Mouse (Mus musculus): ENCODE data around the gene Galnt10. TPM values are rescaled to one million over a fixed set of nuclear protein-coding genes. Genes with fewer than 3 reads are reported as not detected.
A peak's percentile ranks its signal among the peaks of the same experiment; 100 is the strongest.

The Galnt10 gene
- polyA plus RNA-seq, 1 experiment from 2014 or later: 18.4 TPM

DNA sequence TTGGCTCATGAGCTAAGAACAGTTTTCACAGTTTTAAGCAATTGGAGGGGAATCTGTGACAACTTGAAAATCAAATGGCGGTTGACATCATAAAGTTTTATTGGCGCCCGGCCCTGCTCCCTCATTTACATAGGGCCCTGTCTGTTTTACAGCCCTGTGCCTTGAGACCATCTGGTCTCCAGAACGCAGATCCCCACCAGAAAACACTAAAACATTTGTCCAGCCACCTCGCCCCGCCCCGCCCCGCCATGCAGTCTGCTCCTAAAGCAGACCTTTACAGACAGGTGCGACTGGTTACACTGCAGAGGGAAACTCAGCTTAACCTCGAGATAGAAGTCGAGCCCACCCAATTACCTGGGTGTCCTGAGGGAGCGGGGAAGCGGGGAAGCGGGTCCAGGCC, 134.6 kb downstream of the Galnt10 start:
- H3K27ac ChIP-seq: no peak overlapping the region
- no peaks in the 10 kb centered on the region for H3K27me3 ChIP-seq (ENCODE audit: insufficient read depth, low read length)
- DNase-seq (ENCODE audit: low spot score): no peak
- no peak overlapping the region for H3K9ac ChIP-seq (ENCODE audit: low read depth, low read length)
- H3K4me2 ChIP-seq (ENCODE audit: low read length): no peak overlapping the region
- TF ChIP-seq CTCF (IDR thresholded peaks at IDR 0.05; ENCODE audit: low read depth): no peak
- H3K4me1 ChIP-seq (replicated peaks; ENCODE audit: insufficient read depth, low read length): no peaks in the 10 kb centered on the region
- no peak for ATAC-seq (replicated peaks; ENCODE audit: low FRiP score, low read depth)
- H3K36me3 ChIP-seq (ENCODE audit: insufficient read depth, low read length): peaks cover 3% of the 10 kb centered on the region; the same call in 1 of the 2 replicates
- no peaks in the 10 kb centered on the region for H3K9me3 ChIP-seq (replicated peaks; ENCODE audit: low read length)
- H3K4me3 ChIP-seq (replicated peaks; ENCODE audit: low read depth, low read length): no peak overlapping the region
- WGBS: 56% methylated on average over 14 of the region's 14 CpGs

GRCm38 (mm10) chr11:57786616-57787418, 141.6 kb downstream of the Galnt10 start:
- TF ChIP-seq CTCF (IDR thresholded peaks at IDR 0.05; ENCODE audit: low read depth): peak; percentile 50; the same call in 1 of the 2 replicates
- no peak overlapping the region for H3K9ac ChIP-seq (ENCODE audit: low read depth, low read length)
- no peaks in the 10 kb centered on the region; the same call in 1 of the 2 replicates for H3K4me1 ChIP-seq (replicated peaks; ENCODE audit: insufficient read depth, low read length)
- WGBS: 32% methylated on average over 18 of the region's 18 CpGs
- ATAC-seq (replicated peaks; ENCODE audit: low FRiP score, low read depth) (peak; percentile 63; the same call in 1 of the 2 replicates), DNase-seq (ENCODE audit: low spot score) (peak; percentile 67)
- H3K27ac ChIP-seq: peak overlapping the region; percentile 48; the same call in 1 of the 2 replicates
- H3K4me2 ChIP-seq (ENCODE audit: low read length): no peak overlapping the region
- no peaks in the 10 kb centered on the region for H3K27me3 ChIP-seq (ENCODE audit: insufficient read depth, low read length)
- H3K4me3 ChIP-seq (replicated peaks; ENCODE audit: low read depth, low read length): no peak overlapping the region
- no peaks in the 10 kb centered on the region for H3K36me3 ChIP-seq (ENCODE audit: insufficient read depth, low read length)
- H3K9me3 ChIP-seq (replicated peaks; ENCODE audit: low read length): no peaks in the 10 kb centered on the region

DNA sequence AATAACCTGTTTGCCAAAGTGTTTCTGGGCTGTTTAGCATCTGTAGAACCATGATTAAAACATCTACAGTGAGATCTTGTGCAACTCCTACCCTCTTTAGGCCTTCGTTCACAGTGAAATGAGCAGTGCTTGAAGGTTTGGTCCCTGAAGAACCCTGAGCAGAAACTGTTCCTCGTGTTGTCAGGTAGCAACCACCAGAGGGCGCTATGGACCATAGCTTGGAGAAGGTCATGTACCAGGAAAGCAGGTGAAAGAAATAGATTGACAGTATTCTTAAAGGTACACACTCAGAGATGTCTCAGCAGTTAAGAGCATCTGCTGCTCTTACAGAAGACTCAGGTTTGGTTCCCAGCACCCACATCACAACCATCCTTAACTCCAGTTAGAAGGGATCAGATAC, 142.7 kb downstream of the Galnt10 start:
- no peaks in the 10 kb centered on the region; the same call in 1 of the 2 replicates for H3K4me1 ChIP-seq (replicated peaks; ENCODE audit: insufficient read depth, low read length)
- H3K4me2 ChIP-seq (ENCODE audit: low read length): no peak overlapping the region
- 45% methylated on average over 3 of the region's 3 CpGs for WGBS
- ATAC-seq (replicated peaks; ENCODE audit: low FRiP score, low read depth): no peak
- no peak overlapping the region for H3K27ac ChIP-seq
- no peaks in the 10 kb centered on the region for H3K9me3 ChIP-seq (replicated peaks; ENCODE audit: low read length)
- peak; percentile 67 for TF ChIP-seq CTCF (IDR thresholded peaks at IDR 0.05; ENCODE audit: low read depth)
- no peak overlapping the region for H3K9ac ChIP-seq (ENCODE audit: low read depth, low read length)
- peak; percentile 36 for DNase-seq (ENCODE audit: low spot score)
- no peaks in the 10 kb centered on the region for H3K36me3 ChIP-seq (ENCODE audit: insufficient read depth, low read length)
- no peaks in the 10 kb centered on the region for H3K27me3 ChIP-seq (ENCODE audit: insufficient read depth, low read length)
- no peak overlapping the region for H3K4me3 ChIP-seq (replicated peaks; ENCODE audit: low read depth, low read length)

DNA sequence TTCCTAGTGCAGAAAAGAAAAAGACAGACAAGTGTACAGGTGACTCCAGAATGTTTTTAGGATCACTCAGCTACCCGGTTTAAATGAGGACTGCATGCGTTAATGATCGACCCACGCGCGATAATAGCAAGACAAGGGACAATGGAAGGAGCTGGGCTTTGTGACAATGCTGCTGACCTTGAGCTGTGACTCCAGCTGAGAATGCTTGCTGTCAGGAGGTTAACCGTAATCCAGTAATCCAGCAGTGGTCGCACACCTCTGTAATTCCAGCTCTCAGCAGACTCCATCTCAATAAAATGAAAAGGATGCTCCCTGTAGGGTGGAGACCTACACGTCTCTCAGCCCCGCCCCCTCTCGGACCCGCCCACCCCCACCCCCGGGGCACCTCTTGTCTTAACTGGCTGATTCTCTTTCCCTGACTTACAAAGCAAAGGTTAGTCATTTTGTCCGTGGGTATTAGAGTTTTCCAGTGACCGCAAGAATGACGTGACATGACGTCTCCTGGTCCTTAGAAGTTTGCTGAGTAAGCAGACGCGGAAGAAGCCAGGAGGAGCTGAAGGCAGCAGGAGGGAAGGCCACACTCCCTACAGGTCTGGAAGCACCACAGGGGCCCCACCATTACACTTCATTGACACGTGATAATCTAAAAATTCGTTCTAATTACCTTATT, 145.8 kb downstream of the Galnt10 start:
- H3K4me1 ChIP-seq (replicated peaks; ENCODE audit: insufficient read depth, low read length): no peaks in the 10 kb centered on the region; the same call in 1 of the 2 replicates
- TF ChIP-seq CTCF (IDR thresholded peaks at IDR 0.05; ENCODE audit: low read depth): no peak
- H3K9me3 ChIP-seq (replicated peaks; ENCODE audit: low read length): no peaks in the 10 kb centered on the region
- H3K4me3 ChIP-seq (replicated peaks; ENCODE audit: low read depth, low read length): no peak overlapping the region
- ATAC-seq (replicated peaks; ENCODE audit: low FRiP score, low read depth) (no peak), DNase-seq (ENCODE audit: low spot score) (no peak)
- H3K27ac ChIP-seq: no peak overlapping the region
- H3K4me2 ChIP-seq (ENCODE audit: low read length): no peak overlapping the region
- H3K9ac ChIP-seq (ENCODE audit: low read depth, low read length): no peak overlapping the region
- H3K36me3 ChIP-seq (ENCODE audit: insufficient read depth, low read length): no peaks in the 10 kb centered on the region
- no peaks in the 10 kb centered on the region for H3K27me3 ChIP-seq (ENCODE audit: insufficient read depth, low read length)
- WGBS: 34% methylated on average over 21 of the region's 21 CpGs

GRCm38 (mm10) chr11:57795086-57795485, 149.8 kb downstream of the Galnt10 start:
- Histone ChIP-seq H3K9ac (ENCODE audit: low read depth, low read length) (no peak overlapping the region), H3K27ac (no peak overlapping the region), H3K4me3 (replicated peaks; ENCODE audit: low read depth, low read length) (no peak overlapping the region), H3K27me3 (ENCODE audit: insufficient read depth, low read length) (no peaks in the 10 kb centered on the region), H3K9me3 (replicated peaks; ENCODE audit: low read length) (no peaks in the 10 kb centered on the region), H3K4me2 (ENCODE audit: low read length) (no peak overlapping the region), H3K4me1 (replicated peaks; ENCODE audit: insufficient read depth, low read length) (no peaks in the 10 kb centered on the region), H3K36me3 (ENCODE audit: insufficient read depth, low read length) (no peaks in the 10 kb centered on the region)
- DNase-seq (ENCODE audit: low spot score) (peak; percentile 66), ATAC-seq (replicated peaks; ENCODE audit: low FRiP score, low read depth) (peak; percentile 49)
- TF ChIP-seq CTCF (IDR thresholded peaks at IDR 0.05; ENCODE audit: low read depth): no peak
- WGBS: 26% methylated on average over 6 of the region's 6 CpGs

GRCm38 (mm10) chr11:57797828-57798227, 152.6 kb downstream of the Galnt10 start:
- H3K4me2 ChIP-seq (ENCODE audit: low read length): no peak overlapping the region
- no peaks in the 10 kb centered on the region for H3K36me3 ChIP-seq (ENCODE audit: insufficient read depth, low read length)
- ATAC-seq (replicated peaks; ENCODE audit: low FRiP score, low read depth) (no peak), DNase-seq (ENCODE audit: low spot score) (no peak)
- H3K9ac ChIP-seq (ENCODE audit: low read depth, low read length): no peak overlapping the region
- TF ChIP-seq CTCF (IDR thresholded peaks at IDR 0.05; ENCODE audit: low read depth): no peak
- H3K27ac ChIP-seq: no peak overlapping the region
- no peak overlapping the region for H3K4me3 ChIP-seq (replicated peaks; ENCODE audit: low read depth, low read length)
- H3K9me3 ChIP-seq (replicated peaks; ENCODE audit: low read length): no peaks in the 10 kb centered on the region
- no peaks in the 10 kb centered on the region for H3K27me3 ChIP-seq (ENCODE audit: insufficient read depth, low read length)
- 77% methylated on average over 9 of the region's 9 CpGs for WGBS
- no peaks in the 10 kb centered on the region; the same call in 1 of the 2 replicates for H3K4me1 ChIP-seq (replicated peaks; ENCODE audit: insufficient read depth, low read length)
